Mouse (Mus musculus) skeletal muscle tissue, adult 2 months (tissue): Measurements from ENCODE around the gene Tas1r1.
A peak's percentile ranks its signal among the peaks of the same experiment; 100 is the strongest.

Experiments
- DNase-seq: peaks from one replicate; pipeline ENCODE4 v3.0.0-alpha.2; 2012; ENCODE audit warnings: low read depth, low spot score

The Tas1r1 gene

GRCm38 (mm10) chr4:152038225-152038984, at the start of gene Tas1r1:
Gene Tas1r1, minus strand, starts transcription at chr4:152038568.
- peak; percentile 75 for DNase-seq

GRCm38 (mm10) chr4:152088133-152088532, 49.8 kb upstream of the Tas1r1 start:
- DNase-seq, result no peak

- DNase-seq, result no peak
These were observed 49.1 kb upstream of the Tas1r1 start for GRCm38 (mm10) chr4:152087211-152088081.

- no peak for DNase-seq
These were observed 48.3 kb upstream of the Tas1r1 start for GRCm38 (mm10) chr4:152086505-152087210.

- DNase-seq, result no peak
These were observed 46.2 kb upstream of the Tas1r1 start for GRCm38 (mm10) chr4:152084616-152085015.

DNA sequence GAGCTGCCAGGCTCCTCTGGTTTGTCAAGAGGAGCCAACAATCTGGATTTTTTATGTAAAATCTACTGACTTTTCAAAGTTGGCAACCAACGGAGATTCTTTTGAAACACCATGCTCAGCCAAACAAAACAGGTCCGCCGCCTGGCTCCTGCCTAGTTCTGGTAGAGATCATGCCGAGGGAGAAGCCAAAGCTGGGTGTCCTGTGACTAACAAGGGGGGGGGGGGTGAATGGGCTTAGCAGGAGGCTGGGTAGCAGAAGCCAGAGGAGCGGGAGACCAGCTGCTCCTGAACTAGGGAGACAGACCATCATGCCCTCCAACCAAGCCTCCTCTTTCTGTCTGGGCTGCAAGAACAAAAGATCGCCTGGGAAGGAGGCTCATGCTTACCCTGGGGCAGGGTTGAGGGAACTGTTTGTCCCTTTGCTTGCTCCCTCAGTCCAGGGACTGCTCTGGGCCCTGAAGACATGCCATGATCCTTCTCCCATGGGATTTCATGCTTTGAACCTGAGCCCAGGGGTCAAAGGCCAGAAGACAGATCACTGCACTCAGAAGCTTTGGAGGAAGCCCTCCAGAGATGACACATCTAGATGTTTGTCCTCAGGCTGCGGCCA, 45.3 kb upstream of the Tas1r1 start:
- DNase-seq, result peak; percentile 60

GRCm38 (mm10) chr4:152079931-152080330, 41.6 kb upstream of the Tas1r1 start:
- no peak for DNase-seq

DNA sequence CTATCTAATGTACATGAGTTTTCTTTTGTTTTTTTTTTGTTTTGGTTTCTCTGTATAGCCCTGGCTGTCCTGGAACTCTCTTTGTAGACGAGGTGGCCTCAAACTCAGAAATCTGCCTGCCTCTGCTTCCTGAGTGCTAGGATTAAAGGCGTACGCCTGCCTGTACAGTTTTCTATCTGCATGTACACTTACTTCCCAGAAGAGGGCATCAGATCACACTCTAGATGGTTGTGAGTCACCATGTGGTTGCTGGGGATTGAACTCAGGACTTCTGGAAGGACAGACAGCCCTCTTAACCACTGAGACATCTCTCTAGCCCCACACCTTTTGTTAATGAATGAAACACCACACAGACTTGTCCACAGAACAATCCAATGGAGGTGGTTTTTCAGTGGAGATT, 40.9 kb upstream of the Tas1r1 start:
- no peak for DNase-seq

DNA sequence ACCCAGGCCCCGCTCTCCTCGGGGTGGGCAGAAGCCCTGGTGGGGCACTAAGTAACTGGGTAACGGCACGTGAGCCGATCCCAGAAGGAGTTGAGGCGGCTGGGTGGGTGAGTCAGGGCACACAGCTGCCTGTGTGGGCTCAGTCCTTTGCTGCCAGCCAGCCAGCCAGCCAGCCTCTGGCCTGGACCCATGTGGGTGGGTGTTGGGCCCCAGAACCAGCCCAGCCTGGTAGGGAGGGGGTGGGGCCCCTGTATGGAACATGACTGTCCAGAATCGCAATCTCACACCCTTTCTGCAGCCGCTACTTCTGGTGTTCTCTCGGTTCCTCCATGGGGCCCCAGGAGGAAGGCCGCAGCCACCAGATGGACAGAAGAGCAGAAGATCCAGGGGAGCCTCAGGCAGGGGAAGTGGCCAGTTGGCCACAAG, 39.8 kb upstream of the Tas1r1 start:
- DNase-seq, result peak; percentile 51

DNA sequence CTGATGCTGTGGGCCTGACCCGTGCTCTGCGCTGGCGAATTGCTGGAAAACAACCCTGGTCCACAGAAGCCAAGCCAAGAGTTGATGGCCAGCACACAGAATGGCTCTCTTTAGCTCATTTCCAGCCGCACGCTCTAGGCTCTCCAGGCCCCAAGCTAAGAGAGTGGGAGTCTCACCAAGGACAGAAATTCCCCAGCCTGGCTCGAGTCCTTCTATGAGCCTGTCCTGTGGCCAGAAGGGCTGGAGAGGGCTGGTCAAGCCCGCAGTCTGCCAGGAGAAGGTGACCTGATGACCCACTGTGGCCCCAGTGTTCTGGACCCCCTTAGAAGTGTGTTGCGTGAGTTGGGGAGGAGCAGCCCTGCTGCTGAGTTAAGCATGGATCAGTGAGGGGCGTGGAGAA, 38.8 kb upstream of the Tas1r1 start:
- DNase-seq, result no peak

DNA sequence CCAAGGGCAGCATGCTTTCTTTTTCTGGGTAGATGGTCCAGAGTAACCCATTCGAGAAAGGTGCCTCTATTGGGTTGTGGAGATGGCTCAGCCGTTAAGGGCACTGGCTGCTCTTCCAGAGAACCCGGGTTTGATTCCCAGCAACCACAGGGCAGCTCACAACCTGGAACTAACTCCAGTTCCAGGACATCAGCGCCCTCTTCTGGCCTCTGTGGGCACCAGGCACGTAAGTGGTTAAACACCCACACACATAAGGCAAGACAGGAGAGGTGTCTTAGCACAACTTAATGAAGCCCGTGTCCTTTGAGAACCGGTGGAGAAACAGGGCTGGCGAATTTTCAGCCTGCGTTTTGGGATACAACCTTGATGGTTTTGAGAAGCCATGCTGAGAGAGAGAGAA, 36.2 kb upstream of the Tas1r1 start:
- no peak for DNase-seq

- no peak for DNase-seq
These were observed 35.3 kb upstream of the Tas1r1 start for GRCm38 (mm10) chr4:152073715-152074114.

DNA sequence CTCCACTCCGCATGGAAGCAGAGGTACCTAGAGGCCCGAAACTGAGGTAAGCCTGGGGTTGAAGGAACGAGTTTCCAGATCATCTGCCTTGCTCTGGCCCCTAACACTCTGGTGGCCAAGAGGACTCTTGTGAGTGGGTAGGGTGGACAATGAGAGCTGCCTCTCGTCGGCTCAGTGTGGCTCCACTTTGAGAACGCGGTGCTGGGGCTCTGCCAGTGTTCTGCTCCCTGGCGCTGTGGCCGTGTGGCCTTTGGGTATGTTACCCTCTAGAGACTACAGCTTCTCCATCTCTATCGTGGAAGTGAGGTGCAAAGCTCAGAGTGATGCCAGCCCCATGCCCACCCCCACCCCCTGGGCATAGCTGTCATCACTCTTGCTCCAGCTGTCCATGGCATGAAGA, 34.3 kb upstream of the Tas1r1 start:
- no peak for DNase-seq

DNA sequence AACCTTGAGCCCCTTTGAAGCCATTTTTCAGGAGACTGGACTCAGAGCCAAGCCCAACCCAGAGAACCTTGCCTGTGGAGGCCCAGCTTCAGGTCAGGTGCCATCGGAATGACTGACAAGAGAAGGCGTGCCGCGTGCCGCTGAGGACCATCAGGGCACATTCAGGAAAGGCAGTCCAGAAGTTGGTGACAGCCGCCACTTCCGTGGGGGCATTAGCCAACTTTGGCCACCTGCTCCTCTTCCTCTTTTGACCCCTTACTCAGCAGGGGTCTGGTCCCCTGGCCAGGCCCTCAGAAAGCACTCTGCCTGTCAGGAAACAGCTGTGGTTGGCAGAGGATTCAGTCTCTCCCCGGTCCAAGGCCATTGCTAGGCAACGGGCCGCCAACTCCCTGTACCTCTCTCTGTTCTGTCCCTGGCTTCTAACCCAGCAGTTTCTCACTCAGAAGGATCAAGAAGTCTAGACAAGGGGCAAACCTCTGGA, 33.8 kb upstream of the Tas1r1 start, which contains the start of gene Plekhg5:
Gene Plekhg5 (plus strand): TSS at position 378 of the 481 bp plus-strand sequence.
- DNase-seq, result peak; percentile 64

- no peak for DNase-seq
These were observed 32.4 kb upstream of the Tas1r1 start for GRCm38 (mm10) chr4:152070494-152071396.

DNA sequence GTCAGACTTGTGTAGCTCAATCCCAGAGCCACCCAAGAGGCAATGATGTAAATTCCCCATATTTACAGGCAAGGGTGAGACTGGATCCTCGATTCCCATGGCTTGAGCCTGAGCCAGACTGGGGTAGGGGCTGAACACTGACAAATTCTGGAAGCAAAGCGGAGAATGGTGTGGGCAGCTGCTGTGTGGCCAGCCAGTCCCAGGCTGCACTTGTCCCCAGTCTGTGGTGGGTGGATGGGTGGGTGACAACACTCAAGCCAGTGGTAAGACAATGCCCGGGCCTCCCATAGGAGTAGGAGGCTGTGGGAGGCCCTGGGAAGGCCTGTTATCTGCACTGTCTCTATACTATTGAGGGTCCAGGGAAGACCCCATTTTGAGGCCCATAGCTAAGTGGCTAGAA, 30.9 kb upstream of the Tas1r1 start:
- DNase-seq, result no peak

GRCm38 (mm10) chr4:152068166-152068724, 29.9 kb upstream of the Tas1r1 start:
- peak; percentile 42 for DNase-seq

- DNase-seq, result no peak
These were observed 28.9 kb upstream of the Tas1r1 start for GRCm38 (mm10) chr4:152067280-152067679.

DNA sequence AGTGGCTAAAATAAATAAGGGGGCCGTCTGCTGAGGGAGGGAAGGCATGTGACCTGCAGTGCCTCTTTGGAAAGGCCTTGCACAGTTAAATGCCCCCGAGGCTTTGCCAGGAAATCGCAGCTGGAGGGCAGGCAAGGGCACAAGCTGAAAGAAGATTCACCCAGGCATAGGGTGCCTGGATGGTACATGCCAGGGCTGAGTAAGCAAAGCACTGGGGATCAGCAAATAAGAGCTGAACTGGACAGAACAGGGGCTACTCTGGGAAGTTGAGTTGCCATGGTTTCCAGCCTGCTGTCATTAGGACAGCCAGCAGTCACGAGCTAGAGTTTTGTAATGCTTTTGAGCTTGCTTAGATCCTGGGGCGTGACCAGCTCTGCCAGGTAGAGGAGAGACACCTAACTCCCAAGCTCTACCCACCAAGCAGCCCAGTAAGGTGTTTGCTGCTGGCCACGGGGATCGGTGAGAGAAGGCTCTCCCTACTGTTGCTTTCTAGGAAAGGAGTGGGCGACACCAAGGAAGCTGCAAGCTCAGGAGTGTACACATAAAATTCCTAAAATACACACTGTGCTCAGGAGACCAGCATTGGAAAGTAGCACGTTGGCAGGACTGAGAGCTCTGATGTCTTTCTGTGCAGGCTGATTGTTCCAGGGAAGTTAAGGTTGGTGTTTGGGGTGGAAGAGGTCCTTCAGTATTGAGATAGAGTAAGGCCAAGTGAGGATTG, 24.2 kb upstream of the Tas1r1 start:
- DNase-seq, result peak; percentile 81
